Mouse (Mus musculus) brown adipose tissue, adult 24 weeks (tissue): ENCODE data around the gene Rpl18a. TPM values are rescaled to one million over a fixed set of nuclear protein-coding genes. Genes with fewer than 3 reads are reported as not detected.

Experiments
- H3K27ac ChIP-seq: fragments of 200-500 bp; replicated peaks from 2 replicates; pipeline ENCODE4 v1.5.1; 2012; ENCODE audit warnings: low read depth, mild to moderate bottlenecking, low read length
- H3K4me1 ChIP-seq: fragments of 200-500 bp; 2 replicates; pipeline ENCODE4 v1.6.1; 2012; ENCODE audit warnings: low read length, mixed read lengths; ENCODE audit not compliant: control insufficient read depth, insufficient read depth, insufficient read length
- H3K4me3 ChIP-seq: fragments of 200-500 bp; 2 replicates; pipeline ENCODE4 v1.5.1; 2012; ENCODE audit warnings: low read depth, mild to moderate bottlenecking, low read length, moderate library complexity; ENCODE audit not compliant: insufficient read depth
- polyA plus RNA-seq: library from polyadenylated mRNA; stranded (reverse); fragments of >200 nt; gene quantifications from 2 replicates; pipeline ENCODE4 v1.2.4, GENCODE M21; 2012; ENCODE audit not compliant: missing spikeins, insufficient read depth, insufficient read length

The Rpl18a gene
- 822 and 1,180 TPM in 2 replicates for polyA plus RNA-seq

- peak within 1 kb of the TSS; percentile 74 for H3K4me3 ChIP-seq
- H3K27ac ChIP-seq = peak within 1 kb of the TSS; percentile 82
Measured at GRCm38 (mm10) chr8:70897021-70897680, at the start of gene Rpl18a. Gene Rpl18a (minus strand): TSS chr8:70897412.

GRCm38 (mm10) chr8:70943187-70943586 is 46.0 kb upstream of the Rpl18a start:
- Histone ChIP-seq H3K4me1 (no peaks in the 10 kb centered on the region), H3K4me3 (no peak overlapping the region), H3K27ac (no peak overlapping the region)

More at GRCm38 (mm10) chr8:70897021-70897680, at the start of gene Rpl18a:
- peaks cover 3% of the 10 kb centered on the region; the same call in 1 of the 2 replicates for H3K4me1 ChIP-seq

GRCm38 (mm10) chr8:70941478-70941877 is 44.3 kb upstream of the Rpl18a start:
- H3K4me3 ChIP-seq = no peak overlapping the region
- H3K27ac ChIP-seq = no peak overlapping the region
- H3K4me1 ChIP-seq = no peaks in the 10 kb centered on the region

- no peak overlapping the region for H3K4me3 ChIP-seq
- no peaks in the 10 kb centered on the region for H3K4me1 ChIP-seq
Measured at GRCm38 (mm10) chr8:70937200-70937599, 40.0 kb upstream of the Rpl18a start.

GRCm38 (mm10) chr8:70934786-70935185 is 37.6 kb upstream of the Rpl18a start:
- H3K4me1 ChIP-seq = no peaks in the 10 kb centered on the region
- no peak overlapping the region for H3K4me3 ChIP-seq
- no peak overlapping the region for H3K27ac ChIP-seq

More at GRCm38 (mm10) chr8:70937200-70937599, 40.0 kb upstream of the Rpl18a start:
- no peak overlapping the region for H3K27ac ChIP-seq

GRCm38 (mm10) chr8:70933036-70933435 is 35.8 kb upstream of the Rpl18a start:
- Histone ChIP-seq H3K4me3 (no peak overlapping the region), H3K27ac (no peak overlapping the region), H3K4me1 (no peaks in the 10 kb centered on the region)

GRCm38 (mm10) chr8:70931731-70932130 is 34.5 kb upstream of the Rpl18a start:
- Histone ChIP-seq H3K27ac (no peak overlapping the region), H3K4me3 (no peak overlapping the region), H3K4me1 (no peaks in the 10 kb centered on the region)

GRCm38 (mm10) chr8:70928778-70929322 is 31.6 kb upstream of the Rpl18a start:
- no peaks in the 10 kb centered on the region for H3K4me1 ChIP-seq
- no peak overlapping the region for H3K4me3 ChIP-seq
- no peak overlapping the region for H3K27ac ChIP-seq

GRCm38 (mm10) chr8:70928096-70928495 is 30.9 kb upstream of the Rpl18a start:
- no peaks in the 10 kb centered on the region for H3K4me1 ChIP-seq
- H3K27ac ChIP-seq = no peak overlapping the region
- no peak overlapping the region for H3K4me3 ChIP-seq

GRCm38 (mm10) chr8:70926396-70926795 is 29.2 kb upstream of the Rpl18a start:
- Histone ChIP-seq H3K4me3 (no peak overlapping the region), H3K27ac (no peak overlapping the region), H3K4me1 (no peaks in the 10 kb centered on the region)

GRCm38 (mm10) chr8:70925754-70926153 is 28.5 kb upstream of the Rpl18a start:
- Histone ChIP-seq H3K27ac (no peak overlapping the region), H3K4me1 (no peaks in the 10 kb centered on the region), H3K4me3 (no peak overlapping the region)

GRCm38 (mm10) chr8:70924151-70924550 is 26.9 kb upstream of the Rpl18a start:
- Histone ChIP-seq H3K4me1 (no peaks in the 10 kb centered on the region), H3K4me3 (no peak overlapping the region), H3K27ac (no peak overlapping the region)

- Histone ChIP-seq H3K4me1 (no peaks in the 10 kb centered on the region), H3K4me3 (no peak overlapping the region), H3K27ac (no peak overlapping the region)
Measured at GRCm38 (mm10) chr8:70920049-70920922, 23.1 kb upstream of the Rpl18a start.

GRCm38 (mm10) chr8:70914704-70915103 is 17.5 kb upstream of the Rpl18a start:
- Histone ChIP-seq H3K27ac (no peak overlapping the region), H3K4me1 (peaks cover 4% of the 10 kb centered on the region; the same call in 1 of the 2 replicates), H3K4me3 (no peak overlapping the region)

GRCm38 (mm10) chr8:70913523-70913922 is 16.3 kb upstream of the Rpl18a start:
- no peak overlapping the region for H3K27ac ChIP-seq

More at GRCm38 (mm10) chr8:70913523-70913922, 16.3 kb upstream of the Rpl18a start:
- H3K4me3 ChIP-seq = no peak overlapping the region
- peaks cover 4% of the 10 kb centered on the region; the same call in 1 of the 2 replicates for H3K4me1 ChIP-seq
